Mouse (Mus musculus): Measurements from ENCODE around the gene Zfhx3. TPM values are rescaled to one million over a fixed set of nuclear protein-coding genes. Genes with fewer than 3 reads are reported as not detected.

The Zfhx3 gene
- polyA plus RNA-seq, 1 experiment from 2014 or later, result 8.2 TPM

- ATAC-seq, result no peak
- H3K4me1 ChIP-seq (ENCODE audit: insufficient read depth, low read depth, low read length), result no peaks in the 10 kb centered on the region
- H3K27ac ChIP-seq (ENCODE audit: low read length), result no peak overlapping the region
- no peak overlapping the region for H3K9ac ChIP-seq (replicated peaks; ENCODE audit: low read depth)
- no peak overlapping the region for H3K4me3 ChIP-seq (ENCODE audit: low read depth, low read length)
- 99% methylated on average over 21 of the region's 21 CpGs for WGBS
- H3K36me3 ChIP-seq (ENCODE audit: insufficient read depth, low read length), result peaks cover 69% of the 10 kb centered on the region
- no peak for DNase-seq (ENCODE audit: low spot score)
- H3K27me3 ChIP-seq (replicated peaks; ENCODE audit: insufficient read depth, low read length), result no peaks in the 10 kb centered on the region
- peaks cover 35% of the 10 kb centered on the region for H3K9me3 ChIP-seq (ENCODE audit: low read length)
- H3K4me2 ChIP-seq (replicated peaks; ENCODE audit: low read depth, low read length), result no peak overlapping the region
- TF ChIP-seq CTCF (IDR thresholded peaks at IDR 0.05) (no peak), EP300 (IDR thresholded peaks at IDR 0.05) (no peak)
Measured at GRCm38 (mm10) chr8:108950311-108950710, 1007.9 kb downstream of the Zfhx3 start.

- Histone ChIP-seq H3K4me3 (ENCODE audit: low read depth, low read length) (no peak overlapping the region), H3K4me2 (replicated peaks; ENCODE audit: low read depth, low read length) (no peak overlapping the region), H3K27me3 (replicated peaks; ENCODE audit: insufficient read depth, low read length) (no peaks in the 10 kb centered on the region), H3K36me3 (ENCODE audit: insufficient read depth, low read length) (peaks cover 70% of the 10 kb centered on the region), H3K9ac (replicated peaks; ENCODE audit: low read depth) (no peak overlapping the region), H3K4me1 (ENCODE audit: insufficient read depth, low read depth, low read length) (no peaks in the 10 kb centered on the region), H3K27ac (ENCODE audit: low read length) (no peak overlapping the region), H3K9me3 (ENCODE audit: low read length) (peaks cover 35% of the 10 kb centered on the region)
- DNase-seq (ENCODE audit: low spot score), result no peak
- TF ChIP-seq CTCF (IDR thresholded peaks at IDR 0.05) (no peak), EP300 (IDR thresholded peaks at IDR 0.05) (no peak)
- WGBS, result 94% methylated on average over 12 of the region's 12 CpGs
- ATAC-seq, result no peak
Measured at GRCm38 (mm10) chr8:108951560-108951959, 1009.1 kb downstream of the Zfhx3 start.

- no peak overlapping the region for H3K9ac ChIP-seq (replicated peaks; ENCODE audit: low read depth)
- TF ChIP-seq EP300 (IDR thresholded peaks at IDR 0.05) (no peak), CTCF (IDR thresholded peaks at IDR 0.05) (no peak)
- no peaks in the 10 kb centered on the region for H3K27me3 ChIP-seq (replicated peaks; ENCODE audit: insufficient read depth, low read length)
- H3K36me3 ChIP-seq (ENCODE audit: insufficient read depth, low read length), result peaks cover 25% of the 10 kb centered on the region
- no peaks in the 10 kb centered on the region for H3K4me1 ChIP-seq (ENCODE audit: insufficient read depth, low read depth, low read length)
- ATAC-seq, result no peak
- no peak for DNase-seq (ENCODE audit: low spot score)
- no peak overlapping the region for H3K4me3 ChIP-seq (ENCODE audit: low read depth, low read length)
- 86% methylated on average over 27 of the region's 37 CpGs for WGBS
- H3K4me2 ChIP-seq (replicated peaks; ENCODE audit: low read depth, low read length), result no peak overlapping the region
- peaks cover 3% of the 10 kb centered on the region; the same call in 1 of the 2 replicates for H3K9me3 ChIP-seq (ENCODE audit: low read length)
- H3K27ac ChIP-seq (ENCODE audit: low read length), result no peak overlapping the region
Measured at GRCm38 (mm10) chr8:108956416-108956815, 1014.0 kb downstream of the Zfhx3 start.

GRCm38 (mm10) chr8:108962516-108962915, 1020.1 kb downstream of the Zfhx3 start:
- WGBS, result 62% methylated on average over 7 of the region's 7 CpGs
- DNase-seq (ENCODE audit: low spot score) (no peak), ATAC-seq (no peak)

GRCm38 (mm10) chr8:108963181-108963580, 1020.7 kb downstream of the Zfhx3 start:
- H3K9me3 ChIP-seq (ENCODE audit: low read length), result no peaks in the 10 kb centered on the region
- no peak overlapping the region for H3K4me3 ChIP-seq (ENCODE audit: low read depth, low read length)
- H3K9ac ChIP-seq (replicated peaks; ENCODE audit: low read depth), result no peak overlapping the region
- DNase-seq (ENCODE audit: low spot score), result no peak
- no peak overlapping the region for H3K4me2 ChIP-seq (replicated peaks; ENCODE audit: low read depth, low read length)
- H3K27me3 ChIP-seq (replicated peaks; ENCODE audit: insufficient read depth, low read length), result no peaks in the 10 kb centered on the region
- ATAC-seq, result no peak
- H3K4me1 ChIP-seq (ENCODE audit: insufficient read depth, low read depth, low read length), result no peaks in the 10 kb centered on the region
- no peaks in the 10 kb centered on the region for H3K36me3 ChIP-seq (ENCODE audit: insufficient read depth, low read length)
- WGBS, result 73% methylated on average over 2 of the region's 2 CpGs
- TF ChIP-seq CTCF (IDR thresholded peaks at IDR 0.05), result no peak
- no peak for TF ChIP-seq EP300 (IDR thresholded peaks at IDR 0.05)
- no peak overlapping the region for H3K27ac ChIP-seq (ENCODE audit: low read length)

More at GRCm38 (mm10) chr8:108962516-108962915, 1020.1 kb downstream of the Zfhx3 start:
- no peak for TF ChIP-seq CTCF (IDR thresholded peaks at IDR 0.05)
- no peak for TF ChIP-seq EP300 (IDR thresholded peaks at IDR 0.05)
- H3K9ac ChIP-seq (replicated peaks; ENCODE audit: low read depth), result no peak overlapping the region
- H3K4me3 ChIP-seq (ENCODE audit: low read depth, low read length), result no peak overlapping the region
- H3K4me2 ChIP-seq (replicated peaks; ENCODE audit: low read depth, low read length), result no peak overlapping the region
- no peak overlapping the region for H3K27ac ChIP-seq (ENCODE audit: low read length)
- H3K4me1 ChIP-seq (ENCODE audit: insufficient read depth, low read depth, low read length), result no peaks in the 10 kb centered on the region
- H3K9me3 ChIP-seq (ENCODE audit: low read length), result no peaks in the 10 kb centered on the region
- H3K27me3 ChIP-seq (replicated peaks; ENCODE audit: insufficient read depth, low read length), result no peaks in the 10 kb centered on the region
- no peaks in the 10 kb centered on the region for H3K36me3 ChIP-seq (ENCODE audit: insufficient read depth, low read length)

DNA sequence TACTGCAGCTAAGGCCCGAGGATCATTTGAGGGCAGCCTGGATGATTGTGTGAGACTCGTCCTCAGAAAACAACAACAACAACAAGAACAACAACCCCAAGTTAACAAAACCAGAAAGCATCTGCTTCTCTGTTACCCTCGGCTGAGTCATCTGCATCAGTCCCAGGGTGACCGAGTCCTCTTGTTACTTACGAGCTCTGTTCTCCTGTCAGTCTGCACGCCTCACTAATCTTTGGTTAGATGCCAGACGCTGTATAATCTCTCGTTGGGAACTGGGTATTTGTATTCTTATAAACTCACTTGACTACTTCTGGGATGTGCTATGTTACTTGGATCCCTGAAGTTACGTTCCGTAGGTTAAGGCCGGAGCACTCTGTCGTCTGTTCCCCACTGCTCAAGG, 1023.6 kb downstream of the Zfhx3 start:
- TF ChIP-seq EP300 (IDR thresholded peaks at IDR 0.05) (no peak), CTCF (IDR thresholded peaks at IDR 0.05) (no peak)
- no peaks in the 10 kb centered on the region for H3K9me3 ChIP-seq (ENCODE audit: low read length)
- no peak overlapping the region for H3K4me3 ChIP-seq (ENCODE audit: low read depth, low read length)
- DNase-seq (ENCODE audit: low spot score) (peak; percentile 27), ATAC-seq (peak; percentile 38)
- H3K4me2 ChIP-seq (replicated peaks; ENCODE audit: low read depth, low read length), result no peak overlapping the region
- H3K4me1 ChIP-seq (ENCODE audit: insufficient read depth, low read depth, low read length), result no peaks in the 10 kb centered on the region
- H3K36me3 ChIP-seq (ENCODE audit: insufficient read depth, low read length), result no peaks in the 10 kb centered on the region
- H3K27me3 ChIP-seq (replicated peaks; ENCODE audit: insufficient read depth, low read length), result no peaks in the 10 kb centered on the region
- no peak overlapping the region for H3K27ac ChIP-seq (ENCODE audit: low read length)
- 70% methylated on average over 12 of the region's 12 CpGs for WGBS
- H3K9ac ChIP-seq (replicated peaks; ENCODE audit: low read depth), result no peak overlapping the region
